19 mouse cellular contexts compared by ENCODE assay signal in the genomic region with DNA sequence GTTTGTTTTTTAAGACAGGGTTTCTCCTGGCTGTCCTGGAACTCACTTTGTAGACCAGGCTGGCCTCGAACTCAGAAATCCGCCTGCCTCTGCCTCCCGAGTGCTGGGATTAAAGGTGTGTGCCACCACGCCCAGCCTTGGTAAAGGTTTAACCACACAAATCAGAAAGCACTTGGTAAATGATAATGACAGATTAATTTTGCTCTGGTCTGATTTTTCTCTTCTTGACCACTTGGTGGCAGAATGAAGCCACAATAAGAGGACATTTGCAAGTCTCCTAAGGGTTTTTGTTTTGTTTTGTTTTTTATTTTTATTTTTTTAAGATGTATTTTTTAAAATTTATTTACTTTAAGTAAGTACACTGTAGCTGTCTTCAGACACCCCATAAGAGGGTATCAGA. TPM values are rescaled to one million over a fixed set of nuclear protein-coding genes. Genes with fewer than 3 reads are reported as not detected.
DNase-seq lines count a peak whose midpoint lies in the region; ATAC-seq and TF ChIP-seq lines count a peak whose summit lies in the region.
"Not testable (repeated sequence)": the region's sequence is repeated elsewhere in the genome, so short reads cannot be mapped to it uniquely, and the experiment has no call there.
"Had no signal": no experiment of that assay in that cellular context is flagged by ENCODE, and none has a peak within 500 bp of the region (broad histone marks: within the 10 kb centered on the region; RNA-seq: fewer than 3 reads in every experiment).

No protein-coding gene starts in this region.

- WGBS in embryonic facial prominence, embryonic 14.5 days = 45% methylated on average over 4 of the region's 4 CpGs
- WGBS in hindbrain, embryonic 14.5 days = 53% methylated on average over 4 of the region's 4 CpGs
- 40% methylated on average over 4 of the region's 4 CpGs for WGBS in lung, postnatal 0 days

- H3K4me2 ChIP-seq in embryonic facial prominence, embryonic 14.5 days (ENCODE audit: low read depth, low read length); hindbrain, embryonic 14.5 days (replicated peaks); lung, postnatal 0 days (replicated peaks; ENCODE audit: low read depth, low read length): not testable (repeated sequence)

- TF ChIP-seq CTCF in E14TG2a.4 (conservative IDR thresholded peaks at IDR 0.05; ENCODE audit: low read length) = peak; percentile 41
- peak; percentile 65 for TF ChIP-seq CTCF in lung, postnatal 0 days (IDR thresholded peaks at IDR 0.05)

- DNase-seq in 3134 (ENCODE audit: extremely low read depth, insufficient read length, low spot score) (peak; percentile 41), ZHBTc4 (ENCODE audit: low read depth, low spot score) (peak; percentile 57)
- peak; percentile 31 for DNase-seq in embryonic facial prominence, embryonic 14.5 days (ENCODE audit: low spot score)
- DNase-seq in hindbrain, embryonic 14.5 days (ENCODE audit: low spot score) = peak; percentile 42
- DNase-seq in kidney, postnatal 14 days = peak; percentile 5
- DNase-seq in lung, postnatal 0 days (ENCODE audit: low spot score) = peak; percentile 76

- not testable (repeated sequence) for H3K9me3 ChIP-seq in E14TG2a.4 (ENCODE audit: low read length); embryonic facial prominence, embryonic 14.5 days (ENCODE audit: control insufficient read depth, low read length); hindbrain, embryonic 14.5 days (ENCODE audit: control insufficient read depth, low read length); lung, postnatal 0 days (ENCODE audit: low read length)

- H3K4me1 ChIP-seq in E14TG2a.4 (replicated peaks; ENCODE audit: low read depth, low read length) = peaks cover 41% of the 10 kb centered on the region
- H3K4me1 ChIP-seq in embryonic facial prominence, embryonic 14.5 days (ENCODE audit: control insufficient read depth, insufficient read depth, low read length); hindbrain, embryonic 14.5 days (replicated peaks; ENCODE audit: control insufficient read depth, insufficient read depth, low read length); lung, postnatal 0 days (ENCODE audit: insufficient read depth, low read depth, low read length): not testable (repeated sequence)

- TF ChIP-seq EP300 in lung, postnatal 0 days (IDR thresholded peaks at IDR 0.05) = not testable (repeated sequence)

- not testable (repeated sequence) for ATAC-seq in embryonic facial prominence, embryonic 14.5 days (ENCODE audit: low read depth); hindbrain, embryonic 14.5 days (ENCODE audit: low FRiP score); lung, postnatal 0 days
- 0 out of 2 replicates have a peak, but pooled peaks have one; percentile 36 for ATAC-seq in neutrophil, adult 5-6 weeks (ENCODE audit: extremely low read depth, insufficient number of reproducible peaks, low FRiP score, poor library complexity, severe bottlenecking)

- H3K27ac ChIP-seq in embryonic facial prominence, embryonic 14.5 days (replicated peaks; ENCODE audit: low read depth, low read length); hindbrain, embryonic 14.5 days; lung, postnatal 0 days (ENCODE audit: low read length): not testable (repeated sequence)

- not testable (repeated sequence) for H3K27me3 ChIP-seq in E14TG2a.4 (ENCODE audit: insufficient read depth, low read length); embryonic facial prominence, embryonic 14.5 days (replicated peaks; ENCODE audit: control insufficient read depth, insufficient read depth, low read length); hindbrain, embryonic 14.5 days (ENCODE audit: control insufficient read depth, insufficient read depth, low read length); lung, postnatal 0 days (replicated peaks; ENCODE audit: insufficient read depth, low read length)

- H3K36me3 ChIP-seq in E14TG2a.4 (ENCODE audit: insufficient read depth, low read length); embryonic facial prominence, embryonic 14.5 days (ENCODE audit: control insufficient read depth, insufficient read depth, low read length); hindbrain, embryonic 14.5 days (replicated peaks; ENCODE audit: control insufficient read depth, insufficient read depth); lung, postnatal 0 days (ENCODE audit: insufficient read depth, low read length): not testable (repeated sequence)

- not testable (repeated sequence) for H3K9ac ChIP-seq in embryonic facial prominence, embryonic 14.5 days (ENCODE audit: low read depth, low read length); hindbrain, embryonic 14.5 days; lung, postnatal 0 days (replicated peaks; ENCODE audit: low read depth)

- not testable (repeated sequence) for H3K4me3 ChIP-seq in E14TG2a.4 (replicated peaks; ENCODE audit: low read length); embryonic facial prominence, embryonic 14.5 days (ENCODE audit: low read depth, low read length); hindbrain, embryonic 14.5 days (replicated peaks; ENCODE audit: low read length); lung, postnatal 0 days (ENCODE audit: low read depth, low read length)

RNA-seq across cellular contexts. Expression of a gene that starts 19.5 kb away (rescaled TPM):
- 249 and 268 TPM in 2 replicates for polyA plus RNA-seq in embryonic facial prominence, embryonic 14.5 days (2014; fragmentation: Nextera tagmentation; extraction: Ambion mirVana)
- 352 and 389 TPM in 2 replicates for polyA plus RNA-seq in hindbrain, embryonic 14.5 days (2014; fragmentation: Nextera tagmentation; extraction: Ambion mirVana)
- polyA plus RNA-seq in lung, postnatal 0 days (2015; fragmentation: Nextera tagmentation; extraction: Ambion mirVana) = 144 and 177 TPM in 2 replicates
- total RNA-seq in neutrophil, adult 5-6 weeks (2017) = 1,840 and 1,846 TPM in 2 replicates

RNA-seq across cellular contexts. Expression of a gene that starts 30.0 kb away (rescaled TPM):
- polyA plus RNA-seq in embryonic facial prominence, embryonic 14.5 days (2014; fragmentation: Nextera tagmentation; extraction: Ambion mirVana) = 0.17 TPM in 1 of 2 replicates, not detected in the other
- not detected in 2 replicates for polyA plus RNA-seq in hindbrain, embryonic 14.5 days (2014; fragmentation: Nextera tagmentation; extraction: Ambion mirVana)
- polyA plus RNA-seq in lung, postnatal 0 days (2015; fragmentation: Nextera tagmentation; extraction: Ambion mirVana) = 0.47 and 0.74 TPM in 2 replicates
- not detected in 2 replicates for total RNA-seq in neutrophil, adult 5-6 weeks (2017)
- total RNA-seq: granulocyte monocyte progenitor cell, adult 5-6 weeks; hematopoietic stem cell, adult 5-6 weeks; layer of hippocampus, adult 8-10 months; left cerebral cortex, adult 18-20 months had no signal
- polyA plus RNA-seq: forebrain, embryonic 15.5 days; heart, embryonic 14.5 days; intestine, embryonic 14.5 days; limb, embryonic 10.5 days; midbrain, embryonic 11.5 days had no signal

RNA-seq across cellular contexts. Expression of a gene that starts 39.8 kb away (rescaled TPM):
- polyA plus RNA-seq in embryonic facial prominence, embryonic 14.5 days (2014; fragmentation: Nextera tagmentation; extraction: Ambion mirVana) = 89.8 and 97.4 TPM in 2 replicates
- 41.3 and 43.1 TPM in 2 replicates for polyA plus RNA-seq in hindbrain, embryonic 14.5 days (2014; fragmentation: Nextera tagmentation; extraction: Ambion mirVana)
- 19.0 and 21.4 TPM in 2 replicates for polyA plus RNA-seq in lung, postnatal 0 days (2015; fragmentation: Nextera tagmentation; extraction: Ambion mirVana)
- 6.8 and 7.1 TPM in 2 replicates for total RNA-seq in neutrophil, adult 5-6 weeks (2017)

RNA-seq across cellular contexts. Expression of a gene that starts 58.4 kb away (rescaled TPM):
- polyA plus RNA-seq in embryonic facial prominence, embryonic 14.5 days (2014; fragmentation: Nextera tagmentation; extraction: Ambion mirVana) = 0.50 TPM in 1 of 2 replicates, not detected in the other
- polyA plus RNA-seq in hindbrain, embryonic 14.5 days (2014; fragmentation: Nextera tagmentation; extraction: Ambion mirVana) = 0.88 TPM in 1 of 2 replicates, not detected in the other
- polyA plus RNA-seq in lung, postnatal 0 days (2015; fragmentation: Nextera tagmentation; extraction: Ambion mirVana) = 0.42 and 1.0 TPM in 2 replicates
- not detected in 2 replicates for total RNA-seq in neutrophil, adult 5-6 weeks (2017)
- total RNA-seq: granulocyte monocyte progenitor cell, adult 5-6 weeks; hematopoietic stem cell, adult 5-6 weeks; layer of hippocampus, adult 8-10 months; left cerebral cortex, adult 18-20 months had no signal
- polyA plus RNA-seq: erythroblast, embryonic 14.5 days; forebrain, embryonic 15.5 days; heart, embryonic 14.5 days; intestine, embryonic 14.5 days; limb, embryonic 10.5 days; midbrain, embryonic 11.5 days had no signal

RNA-seq across cellular contexts. Expression of a gene that starts 58.6 kb away (rescaled TPM):
- 5.9 and 18.4 TPM in 2 replicates for polyA plus RNA-seq in embryonic facial prominence, embryonic 14.5 days (2014; fragmentation: Nextera tagmentation; extraction: Ambion mirVana)
- not detected in 2 replicates for polyA plus RNA-seq in hindbrain, embryonic 14.5 days (2014; fragmentation: Nextera tagmentation; extraction: Ambion mirVana)
- not detected in 2 replicates for polyA plus RNA-seq in lung, postnatal 0 days (2015; fragmentation: Nextera tagmentation; extraction: Ambion mirVana)
- total RNA-seq in neutrophil, adult 5-6 weeks (2017) = not detected in 2 replicates
- total RNA-seq: hematopoietic stem cell, adult 5-6 weeks; layer of hippocampus, adult 8-10 months; left cerebral cortex, adult 18-20 months had no signal
- polyA plus RNA-seq: erythroblast, embryonic 14.5 days; forebrain, embryonic 15.5 days; intestine, embryonic 14.5 days; limb, embryonic 10.5 days; liver, embryonic 13.5 days; midbrain, embryonic 11.5 days had no signal

Comparison
In these comparisons a context has a peak if more than half of its experiments do, and no peak if none do; other contexts are left out.
1. DNase-seq: peak in every context shown above with its lines; median percentile 76 in lung, postnatal 0 days; 57 in ZHBTc4; 42 in hindbrain, embryonic 14.5 days; 41 in 3134; 31 in embryonic facial prominence, embryonic 14.5 days; 5 in kidney, postnatal 14 days.